Mouse (Mus musculus): ENCODE measurements around the gene Entpd5. TPM values are rescaled to one million over a fixed set of nuclear protein-coding genes. Genes with fewer than 3 reads are reported as not detected.
A peak's percentile ranks its signal among the peaks of the same experiment; 100 is the strongest.

Entpd5 gene
- total RNA-seq, 2 experiments from 2014 or later = 99.3 to 172 TPM

DNA sequence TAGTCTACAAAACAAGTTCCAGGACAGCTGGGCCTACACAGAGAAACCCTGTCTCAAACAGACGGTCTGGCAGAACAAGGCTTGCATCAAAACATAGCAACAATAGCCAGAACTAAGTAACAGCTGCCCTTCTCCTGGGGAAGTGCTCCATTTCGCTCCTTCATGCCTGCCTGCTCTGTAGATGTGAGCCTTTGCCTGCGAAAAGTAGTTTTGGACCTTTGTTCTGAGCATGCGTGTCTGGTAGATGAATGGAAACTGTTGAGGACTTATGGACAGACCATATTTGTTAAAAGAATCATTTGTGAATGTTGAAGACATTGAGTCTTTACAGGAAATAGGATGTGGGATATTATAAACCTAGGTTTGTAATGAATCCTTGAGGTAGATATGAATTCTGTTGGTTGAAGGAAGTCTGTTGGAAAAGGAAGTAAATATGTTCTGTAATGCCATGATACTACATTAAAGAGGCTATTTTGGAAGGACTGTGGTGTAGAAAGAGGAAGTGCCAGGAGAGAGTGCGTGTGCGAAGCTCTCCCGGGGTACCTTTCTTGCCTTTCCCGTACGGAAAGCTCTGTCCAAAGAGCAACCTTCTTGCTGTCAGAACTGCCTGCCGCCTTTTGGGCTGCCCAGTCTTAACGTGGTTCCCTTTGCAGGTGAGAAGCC lies 71.7 kb downstream of the Entpd5 start:
- DNase-seq = no peak

- DNase-seq = peak; percentile 12 to 20
These were observed 81.7 kb downstream of the Entpd5 start for GRCm38 (mm10) chr12:84327111-84327512.

Other genes with a start within 250 kb of the Entpd5 start
- gene Elmsan1, start 190.1 kb downstream of the Entpd5 start, total RNA-seq (2021) = 10 to 100 TPM; 18.1 to 23.8 TPM
- 10 to 100 TPM; 76.8 to 84.6 TPM for gene Ptgr2, start 123.8 kb downstream of the Entpd5 start, total RNA-seq (2021)
- 10 to 100 TPM; 32.8 to 38.9 TPM for gene Zfp410, start 92.2 kb downstream of the Entpd5 start, total RNA-seq (2021)
- 10 to 100 TPM; 44.6 to 63.2 TPM for gene Coq6, start 47.4 kb downstream of the Entpd5 start, total RNA-seq (2021)
- 1 to 10 TPM; 2.5 to 2.6 TPM for gene Fam161b, start 47.2 kb downstream of the Entpd5 start, total RNA-seq (2021)
- 1 to 10 TPM; 1.9 to 2.4 TPM for gene Bbof1, start within 50 bp of the Entpd5 start, total RNA-seq (2021)
- 10 to 100 TPM; 17.9 to 19.4 TPM for gene Rnf113a2, start 8.2 kb upstream of the Entpd5 start, total RNA-seq (2021)
- 100 to 1,000 TPM; 178 to 227 TPM for gene Aldh6a1, start 42.0 kb upstream of the Entpd5 start, total RNA-seq (2021)
- 10 to 100 TPM; 13.7 to 15.6 TPM for gene Lin52, start 42.4 kb upstream of the Entpd5 start, total RNA-seq (2021)
- not detected for gene Vsx2, start 160.7 kb upstream of the Entpd5 start, total RNA-seq (2021)
- 10 to 100 TPM; 15.2 to 15.6 TPM for gene Abcd4, start 208.4 kb upstream of the Entpd5 start, total RNA-seq (2021)
- gene Vrtn, start 232.0 kb upstream of the Entpd5 start, total RNA-seq (2021) = not detected

All from adrenal gland, postnatal 36 days (tissue).